Mouse (Mus musculus) intestine, embryonic 14.5 days (tissue): ENCODE measurements around the gene Mmp17. TPM values are rescaled to one million over a fixed set of nuclear protein-coding genes. Genes with fewer than 3 reads are reported as not detected.
"Not testable (repeated sequence)": the region's sequence is repeated elsewhere in the genome, so short reads cannot be mapped to it uniquely, and the experiment has no call there.

Experiments used
- ATAC-seq: fragments of 200-750 bp; cut with Nextera tagmentation; replicated peaks from 2 replicates; pipeline ENCODE4 v1.8.0; 2017; ENCODE audit warnings: low read depth, moderate number of reproducible peaks, moderate TSS enrichment, moderate library complexity; ENCODE audit not compliant: low FRiP score, low TSS enrichment
- DNase-seq: peaks from one replicate; pipeline ENCODE4 v3.0.0-alpha.2; 2018; ENCODE audit warnings: low spot score
- H3K27ac ChIP-seq: fragments of 300-500 bp; sonication (generic); 2 replicates; pipeline ENCODE4 v1.5.1; 2014; ENCODE audit warnings: low read depth, mild to moderate bottlenecking, control low read depth
- H3K27me3 ChIP-seq: fragments of 300-500 bp; sonication (generic); replicated peaks from 2 replicates; pipeline ENCODE4 v1.6.1; 2014; ENCODE audit warnings: low read length, control low read depth; ENCODE audit not compliant: control insufficient read depth, insufficient read depth
- H3K36me3 ChIP-seq: fragments of 300-500 bp; sonication (generic); 2 replicates; pipeline ENCODE4 v1.6.1; 2014; ENCODE audit warnings: low read length, control low read depth; ENCODE audit not compliant: control insufficient read depth, insufficient read depth
- H3K4me1 ChIP-seq: fragments of 300-500 bp; sonication (generic); replicated peaks from 2 replicates; pipeline ENCODE4 v1.6.1; 2014; ENCODE audit warnings: low read length, control low read depth, mixed read lengths; ENCODE audit not compliant: control insufficient read depth, insufficient read depth
- H3K4me2 ChIP-seq: fragments of 300-500 bp; sonication (generic); 2 replicates; pipeline ENCODE4 v1.6.1; 2014; ENCODE audit warnings: low read length
- H3K4me3 ChIP-seq: fragments of 300-500 bp; sonication (generic); 2 replicates; pipeline ENCODE4 v1.5.1; 2014; ENCODE audit warnings: low read depth, low read length, control low read depth, mixed read lengths
- H3K9ac ChIP-seq: fragments of 300-500 bp; sonication (generic); 2 replicates; pipeline ENCODE4 v1.6.1; 2014; ENCODE audit warnings: mild to moderate bottlenecking, low read length
- H3K9me3 ChIP-seq: fragments of 300-500 bp; sonication (generic); 2 replicates; pipeline ENCODE4 v1.6.1; 2016; ENCODE audit warnings: low read length, control low read depth; ENCODE audit not compliant: control insufficient read depth
- WGBS: fragments of 180-500 bp; shearing (Covaris S2); extraction: QIAGEN DNeasy Blood & Tissue Kit; methylation state at CpG from one replicate; pipeline ENCODE4 v1.1.7; 2014; 5-methylcytosine and 5-hydroxymethylcytosine counted together
- polyA plus RNA-seq: library from polyadenylated mRNA; unstranded; fragments of >200 nt; fragmentation: Nextera tagmentation; extraction: Ambion mirVana; gene quantifications from 2 replicates; pipeline ENCODE4 v1.2.1, GENCODE M21; 2014

Gene Mmp17
- polyA plus RNA-seq, 1 experiment from 2014 or later: 3.8 TPM

- Histone ChIP-seq H3K9me3 (no peaks in the 10 kb centered on the region), H3K4me1 (no peaks in the 10 kb centered on the region), H3K9ac (no peak overlapping the region), H3K27me3 (no peaks in the 10 kb centered on the region), H3K4me2 (no peak overlapping the region), H3K4me3 (no peak overlapping the region), H3K36me3 (0 out of 2 replicates have a peak, but pooled peaks cover 3% of the 10 kb centered on the region), H3K27ac (no peak overlapping the region)
- ATAC-seq (no peak), DNase-seq (no peak)
- 77% methylated on average over 8 of the region's 8 CpGs for WGBS
These were observed 23.5 kb downstream of the Mmp17 start for GRCm38 (mm10) chr5:129607476-129607875.

- ATAC-seq: no peak
These were observed 27.1 kb downstream of the Mmp17 start for GRCm38 (mm10) chr5:129611060-129611459.

GRCm38 (mm10) chr5:129620600-129620999, 36.6 kb downstream of the Mmp17 start:
- H3K9me3 ChIP-seq, H3K27ac ChIP-seq, DNase-seq, H3K4me2 ChIP-seq, H3K4me3 ChIP-seq, H3K27me3 ChIP-seq, ATAC-seq, H3K36me3 ChIP-seq, H3K9ac ChIP-seq, H3K4me1 ChIP-seq: not testable (repeated sequence)
- 58% methylated on average over 9 of the region's 9 CpGs for WGBS

More at GRCm38 (mm10) chr5:129611060-129611459, 27.1 kb downstream of the Mmp17 start:
- Histone ChIP-seq H3K9ac (no peak overlapping the region), H3K36me3 (0 out of 2 replicates have a peak, but pooled peaks cover 3% of the 10 kb centered on the region), H3K27me3 (no peaks in the 10 kb centered on the region), H3K27ac (no peak overlapping the region), H3K4me1 (no peaks in the 10 kb centered on the region), H3K4me3 (no peak overlapping the region), H3K9me3 (no peaks in the 10 kb centered on the region), H3K4me2 (no peak overlapping the region)
- peak; percentile 86 for DNase-seq
- 20% methylated on average over 1 of the region's 1 CpGs for WGBS

- H3K27me3 ChIP-seq: no peaks in the 10 kb centered on the region
- H3K4me1 ChIP-seq: no peaks in the 10 kb centered on the region
- no peak overlapping the region for H3K27ac ChIP-seq
- no peak overlapping the region for H3K9ac ChIP-seq
- H3K4me2 ChIP-seq: no peak overlapping the region
- no peaks in the 10 kb centered on the region for H3K36me3 ChIP-seq
- no peak for DNase-seq
- WGBS: 69% methylated on average over 5 of the region's 5 CpGs
- no peak overlapping the region for H3K4me3 ChIP-seq
- H3K9me3 ChIP-seq: no peaks in the 10 kb centered on the region
- no peak for ATAC-seq
These were observed 37.4 kb downstream of the Mmp17 start for GRCm38 (mm10) chr5:129621361-129621760.

GRCm38 (mm10) chr5:129626099-129626498, 42.1 kb downstream of the Mmp17 start:
- H3K9me3 ChIP-seq: no peaks in the 10 kb centered on the region
- ATAC-seq: no peak

GRCm38 (mm10) chr5:129626586-129626985, 42.6 kb downstream of the Mmp17 start:
- 75% methylated on average over 4 of the region's 4 CpGs for WGBS
- not testable (repeated sequence) for H3K4me2 ChIP-seq, H3K36me3 ChIP-seq

More at GRCm38 (mm10) chr5:129626099-129626498, 42.1 kb downstream of the Mmp17 start:
- no peak for DNase-seq
- Histone ChIP-seq H3K27ac (no peak overlapping the region), H3K9ac (no peak overlapping the region), H3K4me2 (no peak overlapping the region), H3K27me3 (no peaks in the 10 kb centered on the region), H3K36me3 (no peaks in the 10 kb centered on the region), H3K4me3 (no peak overlapping the region), H3K4me1 (no peaks in the 10 kb centered on the region)
- WGBS: 85% methylated on average over 6 of the region's 6 CpGs

GRCm38 (mm10) chr5:129632270-129633250, 48.6 kb downstream of the Mmp17 start:
- H3K27me3 ChIP-seq, H3K36me3 ChIP-seq, H3K4me3 ChIP-seq, ATAC-seq, H3K4me1 ChIP-seq, H3K9ac ChIP-seq, DNase-seq, H3K4me2 ChIP-seq, H3K27ac ChIP-seq, H3K9me3 ChIP-seq: not testable (repeated sequence)
- WGBS: 82% methylated on average over 2 of the region's 2 CpGs

More at GRCm38 (mm10) chr5:129626586-129626985, 42.6 kb downstream of the Mmp17 start:
- H3K9me3 ChIP-seq, H3K4me1 ChIP-seq, H3K27ac ChIP-seq, ATAC-seq, H3K27me3 ChIP-seq, DNase-seq, H3K4me3 ChIP-seq, H3K9ac ChIP-seq: not testable (repeated sequence)

- 93% methylated on average over 5 of the region's 5 CpGs for WGBS
- H3K9ac ChIP-seq: no peak overlapping the region
- no peaks in the 10 kb centered on the region for H3K9me3 ChIP-seq
- no peaks in the 10 kb centered on the region for H3K4me1 ChIP-seq
- H3K27ac ChIP-seq: no peak overlapping the region
- DNase-seq (no peak), ATAC-seq (no peak)
- no peaks in the 10 kb centered on the region for H3K27me3 ChIP-seq
- H3K4me2 ChIP-seq: no peak overlapping the region
- peaks cover 14% of the 10 kb centered on the region; the same call in 1 of the 2 replicates for H3K36me3 ChIP-seq
- H3K4me3 ChIP-seq: no peak overlapping the region
These were observed 66.9 kb downstream of the Mmp17 start for GRCm38 (mm10) chr5:129650858-129651257.
